Mouse (Mus musculus): ENCODE data around the gene Izumo4.

Izumo4 gene

DNA sequence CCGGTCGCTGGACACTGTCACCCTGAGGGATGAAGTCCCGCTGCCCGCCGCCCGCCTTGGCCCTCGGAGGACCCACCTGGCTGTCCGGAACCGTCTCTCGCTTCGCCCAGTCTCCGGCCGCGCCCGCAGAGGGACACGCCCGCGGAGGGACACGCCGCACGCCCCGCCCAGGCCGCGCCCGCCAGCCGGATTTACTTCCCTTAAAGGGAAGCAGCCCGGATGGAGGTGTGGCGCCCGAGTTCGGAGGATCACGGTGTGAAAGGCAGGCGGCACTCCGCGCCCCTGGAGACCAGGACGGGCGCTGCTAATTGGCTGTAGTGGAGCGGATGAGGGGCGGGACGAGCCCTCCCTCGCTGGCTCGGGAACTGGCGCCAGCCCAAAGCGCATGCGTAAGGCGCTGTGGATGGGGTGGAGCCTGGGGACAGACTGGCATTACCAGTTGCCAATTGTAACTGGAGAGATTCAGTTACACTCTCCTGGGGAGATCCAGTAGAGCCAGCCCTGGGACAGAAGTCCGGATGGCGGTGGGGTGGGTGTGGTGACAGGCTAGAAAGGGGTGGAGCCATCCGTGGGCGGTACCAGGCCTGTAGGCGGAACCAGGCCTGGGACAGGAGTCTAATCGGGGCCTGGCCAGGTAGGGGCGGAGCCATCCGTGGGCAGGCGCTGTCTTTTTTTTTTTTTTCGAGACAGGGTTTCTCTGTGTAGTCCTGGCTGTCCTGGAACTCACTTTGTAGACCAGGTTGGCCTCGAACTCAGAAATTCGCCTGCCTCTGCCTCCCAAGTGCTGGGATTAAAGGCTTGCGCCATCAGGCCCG, at the start of gene Izumo4, which contains the start of gene Mob3a:
Gene Izumo4, plus strand, starts transcription at position 464 of the 815 bp plus-strand sequence.
Gene Mob3a, minus strand, starts transcription at position 257 of the 815 bp plus-strand sequence.
- peak; percentile 97 for DNase-seq (ENCODE audit: low spot score)

DNA sequence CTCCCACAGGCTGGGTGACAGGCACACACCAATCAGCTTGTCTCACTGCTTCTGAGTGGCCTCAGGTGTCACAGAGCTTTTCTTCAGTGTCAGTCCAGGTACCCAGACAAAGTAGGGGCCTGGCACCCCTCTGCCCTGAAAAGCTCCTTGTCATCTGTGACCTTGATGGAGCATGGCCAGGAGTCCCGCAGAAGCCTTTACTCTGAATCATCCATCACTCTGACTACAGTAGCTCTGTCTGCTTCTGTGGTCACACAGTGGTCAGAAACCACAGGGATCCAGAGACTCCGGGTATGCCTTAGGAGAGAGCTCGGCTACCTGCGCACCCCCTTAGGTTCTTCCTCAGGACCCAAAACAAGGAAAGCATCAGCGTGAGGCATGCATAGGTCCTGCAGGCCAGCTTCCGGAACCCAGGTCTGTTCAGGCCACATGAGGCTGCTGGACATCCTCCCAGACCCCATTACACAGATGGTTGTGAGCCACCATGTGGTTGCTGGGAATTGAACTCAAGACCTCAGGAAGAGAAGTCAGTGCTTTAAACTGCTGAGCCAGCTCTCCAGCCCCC, 48.7 kb upstream of the Izumo4 start:
- no peak for DNase-seq (ENCODE audit: low spot score)

DNA sequence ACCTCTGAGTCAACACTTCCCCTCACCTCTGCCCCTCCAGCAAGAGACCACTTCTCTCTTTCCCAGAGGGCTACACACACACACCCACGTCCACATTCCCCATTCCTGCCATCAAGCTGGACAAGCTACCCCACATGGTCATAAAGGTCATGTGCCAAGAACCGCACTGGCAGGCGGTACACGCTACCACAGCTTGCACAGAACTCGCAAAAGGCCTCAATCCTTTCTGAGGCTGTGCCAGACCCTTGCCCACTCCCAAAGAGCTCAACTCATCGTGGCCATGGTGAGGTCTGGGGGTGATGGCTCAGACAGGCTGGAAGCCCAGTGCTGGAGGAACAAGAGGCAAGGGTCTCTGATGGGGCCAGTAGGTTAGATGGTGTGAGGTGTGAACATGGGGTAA, 47.1 kb upstream of the Izumo4 start:
- DNase-seq (ENCODE audit: low spot score) = no peak

DNA sequence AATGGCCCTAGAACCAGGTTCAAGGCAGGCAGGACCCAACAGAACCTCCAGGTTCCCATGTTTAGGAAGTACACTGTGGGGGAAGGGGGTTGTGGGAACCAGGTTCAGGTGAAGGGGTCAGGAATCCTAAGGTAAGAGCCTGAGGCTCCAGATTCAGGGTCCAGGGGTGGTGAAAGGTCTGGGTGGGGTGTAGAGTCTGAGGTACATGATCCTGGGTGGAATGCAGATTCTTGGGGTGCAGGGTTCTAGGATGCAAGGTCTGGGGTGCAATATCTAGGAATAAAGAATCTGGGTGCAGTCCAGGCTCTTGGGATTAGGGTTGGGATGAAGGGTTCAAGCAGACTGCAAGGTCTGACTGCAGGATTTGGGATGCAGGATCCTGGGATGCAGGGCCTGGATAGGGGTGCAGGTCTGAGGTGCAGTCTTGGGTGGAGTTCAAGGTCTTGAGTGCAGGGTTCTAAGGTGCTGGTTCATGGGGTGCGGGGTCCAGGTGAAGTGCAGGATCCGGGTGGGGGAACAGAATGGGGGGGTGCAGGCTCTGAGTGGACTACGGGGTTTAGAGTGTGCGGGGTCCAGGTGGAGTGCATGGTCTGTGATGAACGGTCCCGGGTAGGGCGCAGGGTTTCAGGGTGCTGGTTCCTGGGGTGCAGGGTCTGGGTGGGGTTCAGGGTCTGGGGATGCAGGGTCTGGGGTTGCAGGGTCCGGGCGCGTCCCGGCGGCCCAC, 46.4 kb upstream of the Izumo4 start:
- DNase-seq (ENCODE audit: low spot score) = no peak

DNA sequence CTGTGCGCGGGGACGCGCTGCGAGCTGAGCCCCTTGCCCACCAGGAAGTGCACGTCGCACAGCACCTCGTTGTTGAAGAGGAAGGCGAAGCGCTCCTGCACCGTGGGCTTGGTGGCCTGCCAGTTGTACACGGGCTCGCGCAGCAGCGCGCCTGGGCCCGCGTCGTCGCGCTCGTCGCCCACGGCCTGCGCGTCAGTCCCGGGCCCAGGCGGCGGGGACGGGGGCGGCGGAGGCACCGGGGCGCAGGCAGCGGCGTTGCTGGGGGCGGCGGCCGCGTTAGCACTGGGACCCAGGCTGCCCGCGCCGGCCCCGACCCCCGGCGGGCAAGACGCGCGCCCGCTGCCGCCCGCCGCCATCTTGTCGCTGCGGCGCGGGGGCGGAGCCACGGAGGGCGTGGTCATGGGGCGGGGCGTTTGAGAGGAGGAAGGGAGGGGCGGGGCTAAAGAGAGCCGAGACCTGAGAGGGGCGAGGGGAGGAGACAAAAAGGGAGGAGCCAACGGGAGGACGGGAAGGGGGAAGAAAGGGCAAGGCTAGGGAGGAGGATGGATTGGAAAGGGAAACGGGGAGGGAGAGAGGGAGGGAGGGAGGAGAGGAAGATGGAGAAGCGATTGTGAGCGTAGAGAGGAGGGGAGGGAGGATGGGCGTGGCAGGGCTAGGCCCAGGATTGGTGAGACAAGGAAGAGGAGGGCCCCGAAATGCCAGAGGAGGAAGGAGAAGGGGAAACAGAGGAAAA, 45.7 kb upstream of the Izumo4 start:
- DNase-seq (ENCODE audit: low spot score) = peak; percentile 95

DNA sequence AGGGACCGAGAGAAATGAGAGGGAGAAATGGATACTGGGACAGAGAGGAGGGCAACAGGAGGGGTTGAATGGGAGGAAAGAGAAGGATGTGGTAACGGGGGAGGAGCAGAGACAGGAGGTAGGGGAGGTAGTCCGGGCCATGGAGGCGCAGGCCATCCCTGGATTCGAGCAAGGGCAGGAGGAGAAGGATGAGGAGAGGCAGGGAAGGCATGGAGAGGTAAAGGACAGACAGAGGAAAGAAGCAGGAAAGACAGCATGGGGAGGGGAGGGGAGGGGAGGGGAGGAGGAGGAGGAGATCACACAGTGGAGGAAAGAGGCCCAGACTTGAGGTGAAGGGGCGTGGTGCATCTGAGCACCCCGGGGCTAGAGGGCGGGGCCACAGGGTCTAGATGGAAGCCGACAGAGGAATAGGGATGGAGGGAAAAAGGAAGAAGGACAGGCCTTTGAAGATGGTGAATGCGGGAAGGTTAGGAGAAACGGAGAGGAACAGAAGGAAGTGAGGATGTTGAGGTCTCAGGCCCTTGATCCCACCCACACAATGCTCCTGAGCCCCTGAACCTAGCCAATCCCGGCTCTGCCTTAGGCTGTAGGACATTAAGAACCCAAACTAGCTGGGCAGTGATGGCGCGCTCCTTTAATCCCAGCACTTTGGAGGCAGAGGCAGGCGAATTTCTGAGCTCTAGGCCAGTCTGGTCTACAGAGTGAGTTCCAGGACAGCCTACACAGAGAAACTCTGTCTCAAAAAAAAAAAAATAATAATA, 44.9 kb upstream of the Izumo4 start, which contains the start of gene Btbd2:
Gene Btbd2, minus strand, starts transcription at position 209 of the 761 bp plus-strand sequence.
- DNase-seq (ENCODE audit: low spot score) = peak; percentile 65

DNA sequence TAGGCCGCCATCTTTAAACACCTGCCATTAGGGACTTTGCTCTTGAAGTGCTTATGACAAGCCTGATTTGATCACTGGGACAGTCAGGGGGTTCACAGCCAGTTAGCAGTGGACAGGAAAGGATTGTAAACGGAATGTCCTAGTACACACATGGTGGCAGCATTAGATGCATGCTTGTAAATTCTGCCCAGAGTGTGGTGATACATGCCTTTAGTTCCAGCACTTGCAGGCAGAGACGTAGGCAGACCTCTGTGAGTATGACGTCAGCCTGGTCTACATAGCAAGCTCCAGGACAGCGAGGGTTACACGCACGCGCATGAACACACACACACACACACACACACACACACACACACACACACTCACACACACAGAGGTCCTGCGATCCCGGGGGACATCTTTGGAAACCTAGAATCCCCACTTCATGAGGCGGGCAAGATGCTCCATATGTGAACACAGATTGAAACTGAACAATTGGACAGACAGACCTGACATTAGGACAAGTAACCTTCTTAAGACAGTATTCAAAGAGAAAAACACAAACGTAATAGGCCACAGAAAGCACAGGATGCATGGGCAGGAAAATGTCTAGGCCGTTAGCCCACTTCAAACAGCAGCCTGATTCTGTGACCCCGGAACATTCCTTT, 43.7 kb upstream of the Izumo4 start:
- no peak for DNase-seq (ENCODE audit: low spot score)

DNA sequence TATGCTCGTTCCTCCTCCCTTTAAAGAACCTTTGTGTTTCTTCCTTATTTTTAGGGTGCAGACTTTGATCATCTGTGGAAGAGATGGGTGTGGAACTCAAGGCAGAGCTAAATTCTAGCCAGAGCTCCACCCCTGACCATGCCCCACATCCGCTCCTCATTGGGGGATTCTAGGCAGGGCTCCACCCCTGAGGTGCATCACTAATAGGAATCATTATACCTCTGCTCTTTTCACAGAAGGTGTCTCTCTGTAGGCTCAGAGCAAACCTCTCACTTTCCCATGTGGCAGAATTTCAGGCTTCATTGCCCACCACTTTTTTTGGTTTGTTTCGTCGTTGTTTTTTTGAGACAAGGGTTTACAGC, 43.2 kb upstream of the Izumo4 start:
- DNase-seq (ENCODE audit: low spot score) = peak; percentile 58

DNA sequence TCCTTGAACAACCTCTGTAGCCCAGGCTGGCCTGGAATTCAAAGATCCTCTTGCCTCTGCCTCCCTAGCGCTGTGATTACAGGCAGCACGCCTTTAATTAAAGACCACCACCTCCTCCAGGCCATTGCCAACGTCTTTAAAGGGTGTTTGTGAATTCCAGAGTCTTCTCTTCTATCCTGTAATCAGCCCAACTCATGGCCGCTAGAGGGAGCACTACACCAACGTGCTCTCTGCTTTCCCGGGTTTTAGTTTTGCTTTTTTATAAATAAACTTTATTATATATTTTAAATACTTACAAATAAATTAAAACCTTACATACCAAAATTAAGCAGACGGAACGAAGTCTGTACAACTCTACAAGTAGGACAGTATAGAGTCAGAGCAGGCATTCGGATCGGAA, 42.8 kb upstream of the Izumo4 start:
- DNase-seq (ENCODE audit: low spot score) = peak; percentile 78

DNA sequence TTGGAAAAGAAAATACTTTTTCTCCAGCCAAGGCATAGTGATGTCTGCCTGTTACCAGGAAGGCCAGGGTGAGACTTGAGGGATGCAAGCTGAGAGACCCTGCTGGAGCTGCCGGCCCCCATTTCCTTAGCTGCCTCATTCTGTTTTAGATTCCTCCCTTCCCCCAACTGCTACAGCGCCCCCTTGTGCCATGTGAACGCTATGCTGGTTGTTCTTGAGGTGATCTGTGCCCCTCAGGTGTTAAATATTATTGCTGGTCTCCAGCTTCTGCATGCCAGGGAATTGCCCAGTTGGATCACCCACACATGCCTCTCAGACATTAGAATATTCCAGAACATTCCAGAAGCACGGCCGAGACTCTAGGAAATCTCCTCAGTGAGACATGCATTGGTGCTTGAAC, 40.8 kb upstream of the Izumo4 start:
- DNase-seq (ENCODE audit: low spot score) = peak; percentile 76

DNA sequence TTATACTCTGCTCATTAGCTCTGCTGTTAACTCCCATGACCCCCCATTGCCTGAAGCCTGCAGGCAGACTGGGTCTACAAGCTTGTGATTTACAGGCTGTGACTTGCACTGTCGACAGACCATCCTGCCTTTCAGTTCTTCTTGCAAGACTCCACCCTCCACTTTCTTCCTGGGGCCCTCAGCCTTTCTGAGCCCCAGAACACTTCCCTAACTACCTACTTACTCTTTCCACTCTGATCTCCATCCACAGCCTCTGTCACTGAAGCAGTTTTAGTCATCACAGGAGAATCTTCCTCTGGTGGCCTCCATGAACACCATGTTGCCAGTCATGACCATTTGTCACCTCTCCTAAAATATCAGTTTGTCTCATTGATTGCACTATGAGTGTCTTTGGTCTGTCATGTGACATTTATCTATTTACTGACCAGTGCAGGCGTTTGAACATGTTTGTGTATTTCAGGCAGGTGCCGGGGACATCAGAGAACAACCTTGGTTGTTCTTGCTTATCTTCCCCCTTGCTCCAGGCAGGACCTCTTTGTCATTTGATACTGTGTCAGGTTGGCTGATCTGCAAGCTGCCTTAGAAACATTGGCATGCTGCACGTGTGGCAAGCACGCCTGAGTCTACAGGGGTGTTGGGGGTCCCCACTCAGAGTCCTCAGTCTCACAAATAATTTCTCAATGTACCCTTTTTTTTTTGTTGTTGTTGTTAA, 38.3 kb upstream of the Izumo4 start:
- DNase-seq (ENCODE audit: low spot score) = no peak

DNA sequence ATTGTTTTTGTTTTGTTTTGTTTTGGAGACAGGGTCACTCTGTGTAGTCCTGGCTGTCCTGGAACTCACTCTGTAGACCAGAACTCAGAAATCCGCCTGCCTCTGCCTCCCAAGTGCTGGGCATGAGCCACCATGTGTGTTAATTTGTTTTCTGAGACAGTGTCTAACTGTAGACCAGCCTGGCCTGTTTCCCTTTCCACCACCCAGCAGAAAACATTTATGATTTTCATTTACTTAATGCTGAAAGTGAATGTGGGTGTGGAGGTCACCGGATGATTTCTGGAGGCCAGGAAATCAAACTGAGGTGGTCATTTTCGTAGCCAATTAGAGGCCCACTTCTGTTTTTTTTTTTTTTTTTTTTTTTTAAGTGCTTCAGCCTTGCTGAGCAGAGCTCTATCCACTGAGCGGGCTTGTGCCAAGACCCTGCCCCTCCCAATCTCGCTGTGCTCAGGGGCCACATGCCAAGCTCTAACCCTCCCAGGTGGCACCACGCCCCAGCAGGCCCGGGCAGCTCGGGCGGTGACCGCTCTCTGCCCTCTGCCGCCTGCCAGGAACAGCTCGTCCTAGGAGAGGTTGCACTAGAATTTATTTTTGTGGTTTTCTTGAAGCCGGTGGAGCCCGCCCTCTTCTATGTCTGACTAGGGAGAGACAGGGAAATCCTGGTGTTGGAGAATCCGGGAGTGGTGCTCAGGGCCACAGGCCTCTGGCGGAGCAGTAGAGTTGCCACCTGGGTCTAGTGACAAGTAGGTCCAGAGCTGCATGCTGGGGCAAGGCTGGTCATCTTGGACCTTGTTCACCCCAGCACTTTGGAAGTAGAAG, 37.6 kb upstream of the Izumo4 start:
- no peak for DNase-seq (ENCODE audit: low spot score)

DNA sequence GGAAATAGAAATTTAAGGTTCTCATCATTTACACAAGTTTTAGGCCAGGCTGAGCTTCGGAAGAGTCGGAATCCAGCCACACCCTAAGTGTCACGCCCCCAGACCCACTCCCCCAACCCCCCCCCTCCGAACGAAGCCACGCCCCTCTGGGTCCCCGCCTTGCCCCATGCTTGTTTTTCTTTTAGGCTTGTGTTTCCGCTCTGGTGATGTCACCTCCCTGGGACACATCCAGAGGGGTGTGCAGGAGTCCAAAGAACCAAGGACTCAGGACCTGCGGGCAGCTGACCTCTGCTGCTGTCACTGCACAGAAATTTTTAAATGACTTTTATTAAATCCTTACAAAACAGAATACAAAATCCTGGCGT, 37.0 kb upstream of the Izumo4 start:
- DNase-seq (ENCODE audit: low spot score) = no peak

DNA sequence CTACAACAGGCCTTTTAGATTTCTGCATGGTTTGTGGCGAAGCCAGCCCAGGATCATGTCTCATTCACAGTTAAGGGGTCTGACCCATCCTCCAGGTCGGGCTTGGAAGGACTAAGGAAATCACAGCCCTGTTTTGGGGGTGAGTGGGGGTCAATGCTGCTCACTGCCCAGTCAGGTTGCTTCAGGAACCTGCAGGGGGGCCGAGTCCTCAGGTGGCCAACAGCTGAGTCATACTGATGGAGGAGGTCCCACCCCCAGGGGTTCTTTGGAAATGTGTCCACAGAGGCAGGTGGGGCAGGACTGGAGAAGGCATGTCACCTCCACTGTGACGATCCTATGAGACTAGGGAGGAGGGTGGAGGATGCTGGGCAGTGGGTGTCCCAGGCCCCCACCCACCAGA, 36.5 kb upstream of the Izumo4 start:
- DNase-seq (ENCODE audit: low spot score) = no peak

DNA sequence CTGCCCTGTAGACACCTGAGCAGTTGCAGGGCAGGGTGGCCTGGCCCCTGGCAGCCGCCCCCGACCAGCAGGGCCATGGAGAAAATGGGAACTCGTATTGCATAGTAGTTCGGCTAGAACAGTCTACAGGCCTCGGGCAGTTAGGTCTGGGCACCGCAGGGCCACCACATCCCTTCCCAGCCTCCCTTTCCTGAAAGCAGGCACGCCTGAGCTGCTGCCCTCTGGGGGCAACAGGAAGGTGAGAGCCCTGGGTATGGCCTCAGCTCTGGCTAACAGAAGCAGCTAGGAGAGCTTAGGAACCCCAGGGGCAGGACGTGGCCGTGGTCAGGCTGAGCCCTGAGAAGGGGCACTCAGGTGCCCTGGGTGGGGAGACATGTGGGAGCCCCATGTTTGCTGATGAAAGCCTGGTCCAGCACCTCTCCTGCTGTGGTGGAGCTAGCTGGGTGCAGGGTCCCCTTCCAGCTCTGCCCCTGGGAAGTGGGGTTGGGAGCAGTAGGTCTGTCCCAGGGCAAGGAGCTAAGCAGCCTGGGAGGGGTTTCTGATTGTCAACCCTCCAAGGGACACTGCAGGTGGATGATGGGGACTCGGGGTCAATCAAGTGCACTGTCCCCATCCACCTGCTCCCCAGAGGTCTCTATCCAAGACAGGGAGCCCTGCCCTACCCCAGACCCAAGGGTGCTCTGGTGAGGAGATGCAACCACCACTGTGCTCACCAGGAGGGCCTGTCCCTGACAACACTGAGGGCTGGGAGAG, 35.8 kb upstream of the Izumo4 start:
- DNase-seq (ENCODE audit: low spot score) = no peak

DNA sequence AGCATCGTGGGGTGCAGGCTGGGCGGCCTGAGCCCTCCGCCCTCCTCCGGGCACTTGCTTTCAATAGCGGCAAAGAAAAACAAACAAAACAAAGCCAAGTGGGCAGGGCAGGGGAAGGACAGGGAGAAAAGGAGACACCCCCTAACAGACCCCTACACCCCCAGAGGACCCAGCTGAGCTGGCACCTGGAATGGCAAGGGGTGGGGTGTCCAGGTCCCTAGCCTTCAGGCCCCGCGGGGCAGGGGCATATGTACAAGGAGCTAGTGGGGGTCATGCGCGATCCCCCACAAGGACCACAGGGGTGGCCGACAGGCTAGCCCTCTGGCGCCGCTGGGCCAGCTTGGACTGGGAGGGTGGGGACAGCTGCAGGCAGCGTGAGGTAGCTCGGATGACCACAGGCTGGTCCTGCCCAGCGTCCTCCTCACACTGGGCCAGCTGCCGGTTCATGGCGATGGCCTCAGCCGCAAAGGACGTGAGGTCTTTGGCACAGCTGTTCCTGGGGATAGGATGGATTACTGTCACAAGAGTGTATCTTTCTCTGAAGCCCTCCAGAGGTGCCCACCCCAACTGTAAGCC, 35.1 kb upstream of the Izumo4 start:
- DNase-seq (ENCODE audit: low spot score) = no peak

DNA sequence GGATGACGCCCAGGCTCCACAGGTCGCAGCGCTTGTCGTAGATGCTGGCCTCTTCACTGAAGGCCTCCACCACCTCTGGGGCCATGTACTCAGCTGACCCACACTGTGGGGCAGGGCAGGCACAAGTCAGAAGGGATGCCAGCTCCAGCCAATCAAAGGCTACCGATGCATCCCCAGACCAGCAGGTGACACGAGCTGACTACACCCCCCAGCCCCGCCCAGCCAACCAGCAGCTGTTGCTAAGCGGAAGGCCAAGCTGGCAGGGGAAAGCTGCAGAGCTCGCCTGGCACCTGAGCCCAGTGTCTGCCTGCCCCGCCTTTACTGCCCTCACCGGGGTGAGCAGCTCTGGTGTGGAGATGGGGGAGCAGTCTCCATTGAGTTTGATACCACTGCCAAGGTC, 33.4 kb upstream of the Izumo4 start:
- no peak for DNase-seq (ENCODE audit: low spot score)

DNA sequence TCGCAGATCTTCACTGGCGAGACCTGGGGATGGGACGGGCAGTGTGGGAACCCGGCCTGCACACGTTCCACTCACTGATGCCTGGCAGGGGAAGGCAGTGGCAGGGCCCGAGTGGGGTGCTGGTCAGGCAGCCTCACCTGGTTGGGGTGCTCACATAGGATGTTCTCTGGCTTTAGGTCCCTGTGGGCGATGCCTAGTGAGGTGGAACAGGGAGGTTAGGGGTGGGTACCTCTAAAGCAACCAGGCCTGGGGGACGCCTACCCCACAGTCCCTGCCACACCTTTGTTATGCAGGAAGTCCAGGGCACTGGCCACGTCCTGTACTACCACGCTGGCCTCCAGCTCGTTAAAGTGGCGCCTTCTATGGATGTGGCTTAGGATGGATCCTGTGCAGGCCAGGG, 33.0 kb upstream of the Izumo4 start:
- DNase-seq (ENCODE audit: low spot score) = no peak

Data from c-Kit-positive CD71-positive TER-119-positive erythroid progenitor cells, embryonic 14.5 days (primary cell).